Mouse (Mus musculus): Measurements from ENCODE around the gene Anks1b. TPM values are rescaled to one million over a fixed set of nuclear protein-coding genes. Genes with fewer than 3 reads are reported as not detected.

Gene Anks1b
- polyA plus RNA-seq, 1 experiment from 2014 or later: 0.25 TPM

DNA sequence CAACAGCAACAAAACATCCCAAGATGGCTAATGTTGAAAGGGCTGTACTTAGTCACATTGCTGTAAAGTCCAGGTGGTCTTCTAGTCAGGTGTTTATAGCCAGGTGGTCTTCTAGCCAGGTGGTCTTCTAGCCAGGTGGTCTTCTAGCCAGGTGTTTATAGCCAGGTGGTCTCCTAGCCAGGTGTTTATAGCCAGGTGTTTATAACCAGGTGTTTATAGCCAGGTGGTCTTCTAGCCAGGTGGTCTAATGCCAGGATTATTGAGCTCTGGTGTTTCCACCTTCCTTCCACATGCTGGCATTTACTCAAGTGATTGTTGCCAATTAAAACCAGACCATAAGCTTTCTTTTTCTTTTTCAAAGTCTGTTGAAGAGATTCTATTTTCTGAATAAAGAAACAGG is 1030.9 kb downstream of the Anks1b start:
- DNase-seq: no peak
- H3K27me3 ChIP-seq: no peaks in the 10 kb centered on the region
- no peak overlapping the region for H3K4me3 ChIP-seq (replicated peaks)
- H3K4me2 ChIP-seq: no peak overlapping the region
- H3K4me1 ChIP-seq (replicated peaks): no peaks in the 10 kb centered on the region
- H3K27ac ChIP-seq: no peak overlapping the region
- no peaks in the 10 kb centered on the region for H3K36me3 ChIP-seq
- H3K9ac ChIP-seq: no peak overlapping the region
- H3K9me3 ChIP-seq (replicated peaks): no peaks in the 10 kb centered on the region
- no peak for ATAC-seq (ENCODE audit: low read depth)

DNA sequence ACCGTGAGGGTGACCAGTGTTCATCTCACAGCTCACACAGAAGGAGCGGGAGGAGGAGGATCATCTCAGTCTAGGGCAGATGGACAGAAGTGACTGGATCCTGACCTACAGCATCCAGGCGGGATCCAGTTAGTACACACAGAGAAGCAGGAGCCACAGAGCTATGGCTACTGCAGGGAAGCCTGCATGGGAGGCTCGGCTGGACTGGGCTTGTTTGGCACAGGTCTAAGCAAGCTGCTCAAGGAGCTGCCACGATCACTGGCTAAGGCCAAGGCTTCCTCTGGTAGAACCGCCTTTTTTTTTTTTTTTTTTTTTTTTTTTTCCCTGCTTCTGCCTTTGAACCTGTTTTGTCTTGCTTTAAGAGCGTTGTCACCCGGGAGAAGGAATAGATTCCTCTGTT is 1034.1 kb downstream of the Anks1b start:
- ATAC-seq (ENCODE audit: low read depth) (no peak), DNase-seq (no peak)
- Histone ChIP-seq H3K4me1 (replicated peaks) (no peaks in the 10 kb centered on the region), H3K36me3 (no peaks in the 10 kb centered on the region), H3K9me3 (replicated peaks) (no peaks in the 10 kb centered on the region), H3K9ac (no peak overlapping the region), H3K4me2 (no peak overlapping the region), H3K4me3 (replicated peaks) (no peak overlapping the region), H3K27ac (no peak overlapping the region), H3K27me3 (no peaks in the 10 kb centered on the region)
- WGBS (ENCODE audit: insufficient replicate concordance): 61% methylated on average over 8 of the region's 8 CpGs

DNA sequence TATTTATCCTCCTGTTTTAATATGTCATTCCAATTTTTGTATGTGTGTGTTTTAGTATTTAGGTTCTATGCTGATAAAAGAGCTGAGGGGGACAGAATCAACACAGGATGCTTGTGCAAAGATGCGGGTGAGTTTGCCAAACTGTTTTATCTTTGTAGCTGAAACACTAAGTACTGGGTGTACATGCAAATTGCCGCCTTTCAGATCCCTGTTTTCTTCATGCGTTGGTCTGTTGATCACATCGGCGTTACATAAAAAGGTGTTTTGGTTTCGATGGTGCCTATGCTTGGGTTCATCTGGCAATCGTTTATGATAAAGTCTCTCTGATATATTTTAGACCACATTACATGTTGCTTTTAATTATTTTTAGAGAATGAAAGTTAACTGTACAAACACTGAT is 1050.2 kb downstream of the Anks1b start:
- no peaks in the 10 kb centered on the region for H3K27me3 ChIP-seq
- H3K36me3 ChIP-seq: no peaks in the 10 kb centered on the region
- no peaks in the 10 kb centered on the region for H3K9me3 ChIP-seq (replicated peaks)
- no peak overlapping the region for H3K4me3 ChIP-seq (replicated peaks)
- 74% methylated on average over 7 of the region's 7 CpGs for WGBS (ENCODE audit: insufficient replicate concordance)
- no peak for ATAC-seq (ENCODE audit: low read depth)
- no peak for DNase-seq
- no peak overlapping the region for H3K27ac ChIP-seq
- no peak overlapping the region for H3K9ac ChIP-seq
- no peak overlapping the region for H3K4me2 ChIP-seq
- no peaks in the 10 kb centered on the region for H3K4me1 ChIP-seq (replicated peaks)

DNA sequence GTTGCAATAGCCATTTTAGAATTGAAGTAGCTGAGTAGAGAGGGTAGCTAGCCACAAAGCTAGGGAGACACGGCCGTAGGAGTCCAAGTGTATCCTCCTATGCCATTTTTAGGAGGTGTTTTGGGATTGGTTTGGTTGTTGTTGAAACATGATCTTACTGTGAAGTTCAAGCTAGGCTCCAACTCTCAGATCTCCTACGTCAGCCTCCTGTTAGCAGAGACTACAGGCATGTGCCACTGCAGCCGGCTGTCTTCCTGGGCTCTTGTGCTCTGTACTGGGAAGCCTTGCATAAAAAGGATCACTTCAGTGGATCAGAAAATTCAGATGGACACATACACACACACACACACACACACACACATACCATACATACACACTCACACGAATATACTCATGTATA is 1059.8 kb downstream of the Anks1b start:
- no peak overlapping the region for H3K4me3 ChIP-seq (replicated peaks)
- no peak overlapping the region for H3K9ac ChIP-seq
- H3K27ac ChIP-seq: no peak overlapping the region
- no peaks in the 10 kb centered on the region for H3K9me3 ChIP-seq (replicated peaks)
- no peak for DNase-seq
- H3K36me3 ChIP-seq: no peaks in the 10 kb centered on the region
- no peaks in the 10 kb centered on the region for H3K27me3 ChIP-seq
- no peak for ATAC-seq (ENCODE audit: low read depth)
- no peaks in the 10 kb centered on the region for H3K4me1 ChIP-seq (replicated peaks)
- H3K4me2 ChIP-seq: no peak overlapping the region
- WGBS (ENCODE audit: insufficient replicate concordance): 65% methylated on average over 5 of the region's 5 CpGs

DNA sequence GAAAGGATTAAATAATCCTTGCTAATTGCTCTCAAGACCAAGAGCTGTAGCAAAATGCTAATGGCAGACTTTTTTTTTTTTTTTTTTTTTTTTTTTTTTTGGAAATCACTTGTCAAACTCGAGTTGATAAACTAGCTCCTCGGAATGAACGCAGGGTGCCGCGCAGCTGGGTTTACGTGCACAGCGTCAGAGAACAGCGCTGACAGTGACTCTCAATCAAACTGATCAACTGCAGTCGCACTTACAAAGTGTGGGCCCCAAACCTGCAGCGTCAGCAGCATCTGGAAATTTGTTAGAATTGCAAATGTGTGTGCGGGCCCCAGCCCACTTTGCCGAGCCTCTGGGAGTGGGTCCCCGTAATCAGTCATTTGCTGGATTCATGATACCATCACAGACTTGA is 1061.4 kb downstream of the Anks1b start:
- WGBS (ENCODE audit: insufficient replicate concordance): 70% methylated on average over 13 of the region's 13 CpGs
- no peak overlapping the region for H3K9ac ChIP-seq
- H3K36me3 ChIP-seq: no peaks in the 10 kb centered on the region
- H3K4me1 ChIP-seq (replicated peaks): no peaks in the 10 kb centered on the region
- H3K9me3 ChIP-seq (replicated peaks): no peaks in the 10 kb centered on the region
- H3K4me2 ChIP-seq: no peak overlapping the region
- DNase-seq (no peak), ATAC-seq (ENCODE audit: low read depth) (no peak)
- H3K27ac ChIP-seq: no peak overlapping the region
- no peak overlapping the region for H3K4me3 ChIP-seq (replicated peaks)
- no peaks in the 10 kb centered on the region for H3K27me3 ChIP-seq

DNA sequence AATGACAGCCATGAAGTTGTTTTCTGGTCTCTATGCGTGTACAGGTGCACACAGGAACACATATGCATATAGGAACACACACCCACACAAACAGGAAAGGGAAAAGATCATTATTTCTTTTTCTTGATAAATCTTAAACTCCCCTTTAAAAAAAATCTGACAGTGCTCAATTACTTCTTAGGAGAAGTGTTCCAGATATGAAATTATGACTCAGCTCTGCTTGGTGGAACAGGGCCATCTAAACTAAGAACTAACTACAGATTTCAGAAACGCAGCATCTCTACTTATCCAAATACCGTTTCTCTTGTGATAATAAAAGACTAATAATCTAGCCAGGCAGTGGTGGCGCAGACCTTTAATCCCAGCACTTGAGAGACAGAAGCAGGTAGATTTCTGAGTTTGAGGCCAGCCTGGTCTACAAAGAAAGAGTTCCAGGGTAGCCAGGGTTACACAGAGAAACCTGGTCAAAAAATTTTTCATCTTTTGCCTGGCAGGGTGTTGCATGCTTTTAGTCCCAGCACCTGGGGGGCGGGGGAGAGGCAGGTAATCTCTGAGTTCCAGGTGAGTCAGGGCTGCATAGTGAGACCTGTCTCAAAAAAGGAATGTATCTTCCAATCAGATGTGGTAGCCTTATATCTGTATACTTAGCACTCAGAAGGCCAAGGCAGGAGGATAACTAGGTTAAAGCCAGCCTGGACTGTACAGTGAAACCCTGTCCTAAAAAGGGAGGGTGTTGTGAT is 1064.6 kb downstream of the Anks1b start:
- no peak overlapping the region for H3K4me2 ChIP-seq
- no peak overlapping the region for H3K9ac ChIP-seq
- H3K4me1 ChIP-seq (replicated peaks): no peaks in the 10 kb centered on the region
- H3K4me3 ChIP-seq (replicated peaks): no peak overlapping the region
- 66% methylated on average over 5 of the region's 5 CpGs for WGBS (ENCODE audit: insufficient replicate concordance)
- H3K36me3 ChIP-seq: no peaks in the 10 kb centered on the region
- no peak overlapping the region for H3K27ac ChIP-seq
- no peak for DNase-seq
- no peaks in the 10 kb centered on the region for H3K27me3 ChIP-seq
- no peak for ATAC-seq (ENCODE audit: low read depth)
- no peaks in the 10 kb centered on the region; the same call in 1 of the 2 replicates for H3K9me3 ChIP-seq (replicated peaks)

DNA sequence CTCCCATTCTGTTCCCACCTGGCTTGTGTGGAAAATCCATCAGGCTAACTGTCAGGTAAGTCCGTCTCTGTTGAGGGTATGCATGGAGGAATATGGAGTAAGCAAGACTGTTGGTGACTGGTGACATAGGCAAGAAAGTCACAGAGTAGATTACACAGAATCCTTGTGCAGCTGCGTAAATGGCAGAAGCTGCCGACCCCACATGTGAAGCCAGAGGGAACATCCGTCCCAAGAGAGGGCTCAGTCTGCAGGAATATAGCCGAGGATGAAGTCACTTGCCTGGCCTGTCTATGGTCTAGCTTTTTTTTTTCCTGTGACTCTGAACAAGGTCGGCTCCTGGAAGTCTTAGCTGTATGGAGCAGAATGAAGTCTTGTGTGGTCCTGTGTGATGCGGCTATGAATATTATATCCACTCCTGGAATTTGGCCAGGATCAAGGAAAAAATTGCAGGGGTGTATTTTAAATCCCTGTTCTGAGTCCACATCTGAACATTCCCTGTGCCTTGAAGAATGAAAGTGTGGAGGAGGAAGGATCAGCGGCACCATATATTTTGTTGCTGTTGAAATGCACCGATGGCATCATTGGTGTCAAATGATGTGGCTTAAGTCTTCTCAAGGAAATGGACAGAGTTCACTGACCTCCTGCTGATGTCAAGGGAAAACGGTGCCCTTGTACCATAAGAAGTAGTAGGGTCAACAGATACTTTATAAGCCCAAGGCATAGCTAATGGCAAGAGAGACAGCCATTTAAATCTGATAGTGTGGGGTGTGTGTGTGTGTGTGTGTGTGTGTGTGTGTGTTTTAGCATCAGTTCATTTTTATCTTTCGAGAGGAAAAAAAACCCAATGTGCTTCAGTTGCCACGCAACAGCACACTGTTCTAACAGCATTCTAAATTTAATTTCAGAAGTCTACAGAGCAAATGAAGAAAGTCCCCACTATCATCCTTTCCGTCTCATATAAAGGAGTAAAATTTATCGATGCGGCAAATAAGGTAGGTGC is 1067.5 kb downstream of the Anks1b start:
- H3K4me2 ChIP-seq: no peak overlapping the region
- H3K27ac ChIP-seq: no peak overlapping the region
- no peak overlapping the region for H3K9ac ChIP-seq
- no peaks in the 10 kb centered on the region; the same call in 1 of the 2 replicates for H3K9me3 ChIP-seq (replicated peaks)
- ATAC-seq (ENCODE audit: low read depth) (no peak), DNase-seq (no peak)
- H3K4me1 ChIP-seq (replicated peaks): no peaks in the 10 kb centered on the region
- no peak overlapping the region for H3K4me3 ChIP-seq (replicated peaks)
- WGBS (ENCODE audit: insufficient replicate concordance): 70% methylated on average over 15 of the region's 15 CpGs
- no peaks in the 10 kb centered on the region for H3K27me3 ChIP-seq
- no peaks in the 10 kb centered on the region for H3K36me3 ChIP-seq

DNA sequence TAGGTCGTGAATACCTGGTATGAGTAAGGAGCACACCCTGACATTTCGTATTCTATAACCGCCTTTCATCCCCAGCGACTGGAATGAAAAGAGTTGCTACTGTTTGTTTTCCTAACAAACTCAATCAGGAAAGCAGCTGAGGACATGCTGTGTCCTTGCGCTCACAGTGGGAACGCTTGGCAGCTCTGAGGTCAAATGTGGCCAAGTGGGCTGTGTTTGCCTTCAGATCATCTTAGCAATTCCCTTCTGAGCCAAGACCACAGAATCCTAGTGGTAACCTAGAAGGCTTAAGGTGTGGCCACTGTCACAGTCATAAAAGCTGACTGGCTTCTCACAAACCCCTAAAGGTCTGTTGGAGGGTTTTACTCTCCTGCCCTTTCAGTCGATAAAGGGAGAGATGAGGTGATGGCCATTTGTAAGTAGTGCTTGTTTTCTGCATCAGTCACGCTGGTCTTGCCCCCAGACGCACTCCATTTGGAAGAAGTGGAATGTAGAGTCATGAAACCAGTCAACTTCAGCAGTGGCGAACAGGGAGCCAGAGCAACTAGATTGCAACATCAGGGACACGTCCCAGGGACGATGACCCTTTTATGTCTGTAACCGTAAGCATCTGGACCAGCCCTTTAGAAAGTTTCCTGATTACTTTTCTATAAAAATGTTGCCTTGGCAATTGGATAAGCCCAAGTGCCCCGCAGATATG is 1068.8 kb downstream of the Anks1b start:
- ATAC-seq (ENCODE audit: low read depth) (no peak), DNase-seq (no peak)
- no peak overlapping the region for H3K4me2 ChIP-seq
- H3K4me1 ChIP-seq (replicated peaks): no peaks in the 10 kb centered on the region
- no peaks in the 10 kb centered on the region for H3K36me3 ChIP-seq
- H3K4me3 ChIP-seq (replicated peaks): no peak overlapping the region
- 69% methylated on average over 14 of the region's 14 CpGs for WGBS (ENCODE audit: insufficient replicate concordance)
- no peak overlapping the region for H3K27ac ChIP-seq
- no peak overlapping the region for H3K9ac ChIP-seq
- H3K9me3 ChIP-seq (replicated peaks): no peaks in the 10 kb centered on the region; the same call in 1 of the 2 replicates
- no peaks in the 10 kb centered on the region for H3K27me3 ChIP-seq

DNA sequence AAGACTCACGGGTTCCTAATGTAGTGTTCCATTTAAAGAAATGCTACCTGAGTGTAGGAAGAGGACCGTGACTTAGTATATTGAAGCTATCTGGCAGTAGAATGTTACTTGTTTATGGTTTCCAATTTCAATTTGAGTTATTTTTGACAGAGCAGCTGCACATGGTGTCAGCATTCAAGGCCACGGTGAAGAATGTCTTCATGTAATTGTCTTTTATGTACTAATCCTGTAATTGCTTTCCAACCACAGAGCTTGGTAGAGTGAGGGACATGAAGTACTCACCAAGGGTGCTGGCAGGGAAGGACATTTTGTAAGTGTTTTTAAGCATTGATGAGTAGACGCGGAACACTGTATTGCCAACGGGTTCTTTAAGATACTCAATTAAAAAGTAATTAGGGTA is 1073.7 kb downstream of the Anks1b start:
- no peaks in the 10 kb centered on the region; the same call in 1 of the 2 replicates for H3K9me3 ChIP-seq (replicated peaks)
- no peak overlapping the region for H3K4me2 ChIP-seq
- H3K4me3 ChIP-seq (replicated peaks): no peak overlapping the region
- no peak for ATAC-seq (ENCODE audit: low read depth)
- H3K27me3 ChIP-seq: no peaks in the 10 kb centered on the region
- H3K27ac ChIP-seq: no peak overlapping the region
- H3K4me1 ChIP-seq (replicated peaks): no peaks in the 10 kb centered on the region
- no peak overlapping the region for H3K9ac ChIP-seq
- WGBS (ENCODE audit: insufficient replicate concordance): 77% methylated on average over 6 of the region's 6 CpGs
- no peak for DNase-seq
- no peaks in the 10 kb centered on the region for H3K36me3 ChIP-seq

DNA sequence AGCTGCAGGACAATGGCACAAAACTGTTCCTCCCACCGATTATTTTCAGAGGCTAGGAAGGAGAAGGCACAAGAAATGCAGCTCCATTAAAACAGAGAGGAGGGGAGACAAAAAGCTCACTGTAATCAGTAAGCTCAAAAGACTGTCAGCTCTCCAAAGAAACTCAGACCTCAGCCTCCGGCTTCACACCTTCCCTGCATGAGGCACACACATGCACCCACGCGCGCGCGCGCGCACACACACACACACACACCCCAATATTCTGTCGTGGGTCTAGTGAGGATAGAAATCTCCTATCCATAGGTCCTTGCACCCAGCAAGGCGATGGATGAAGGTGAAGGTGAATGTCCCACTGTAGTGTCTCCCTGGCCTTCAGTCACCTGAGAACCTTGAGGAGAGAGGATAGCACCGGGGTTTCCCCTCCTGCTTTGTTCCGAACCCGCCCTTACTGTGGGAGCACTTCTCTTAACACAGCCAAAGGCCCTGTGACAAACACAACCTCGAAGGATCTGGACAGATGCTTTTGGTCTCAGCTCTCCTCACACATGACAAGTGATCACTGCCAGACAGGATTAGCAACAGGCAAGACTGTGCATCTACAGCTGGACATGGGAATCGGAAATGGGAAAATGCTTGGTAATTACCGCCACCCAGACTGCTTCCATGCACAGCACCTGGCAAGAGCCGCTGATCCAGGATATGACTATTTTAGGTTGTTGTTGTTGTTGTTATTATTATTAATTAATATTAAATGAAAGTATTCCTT is 1074.5 kb downstream of the Anks1b start:
- 80% methylated on average over 18 of the region's 18 CpGs for WGBS (ENCODE audit: insufficient replicate concordance)
- DNase-seq: no peak

More for the DNA sequence above, 1074.5 kb downstream of the Anks1b start:
- H3K9me3 ChIP-seq (replicated peaks): no peaks in the 10 kb centered on the region
- no peaks in the 10 kb centered on the region for H3K27me3 ChIP-seq
- no peak for ATAC-seq (ENCODE audit: low read depth)
- H3K36me3 ChIP-seq: no peaks in the 10 kb centered on the region
- H3K4me1 ChIP-seq (replicated peaks): no peaks in the 10 kb centered on the region
- no peak overlapping the region for H3K4me3 ChIP-seq (replicated peaks)
- H3K9ac ChIP-seq: no peak overlapping the region
- no peak overlapping the region for H3K4me2 ChIP-seq
- H3K27ac ChIP-seq: no peak overlapping the region

Measured in liver, embryonic 13.5 days (tissue).